Mouse (Mus musculus): Measurements from ENCODE around the gene Igfbp2.

DNA sequence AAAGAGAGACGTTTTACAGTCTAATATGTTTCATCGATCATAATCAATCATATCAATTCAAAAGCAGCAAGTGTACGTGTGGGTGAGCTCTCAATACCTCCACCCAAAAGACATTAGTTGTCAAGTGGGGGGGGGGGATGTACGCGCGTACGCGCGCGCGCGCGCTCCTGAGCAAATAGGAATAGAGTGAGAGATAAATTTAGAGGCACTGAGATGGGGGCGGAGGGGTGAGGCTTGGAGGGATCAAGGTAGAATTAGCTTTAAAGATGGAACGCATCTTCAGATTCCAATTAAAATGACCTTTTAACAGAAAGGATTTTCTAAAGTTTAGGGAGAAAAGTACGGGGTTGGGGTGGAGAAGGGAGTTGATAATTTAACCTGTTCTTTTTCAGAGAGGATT is 48.8 kb downstream of the Igfbp2 start:
- TF ChIP-seq CTCF (IDR thresholded peaks at IDR 0.05) (no peak), EP300 (IDR thresholded peaks at IDR 0.05) (no peak)

Measured in lung, postnatal 0 days (tissue).